In the genomic region with DNA sequence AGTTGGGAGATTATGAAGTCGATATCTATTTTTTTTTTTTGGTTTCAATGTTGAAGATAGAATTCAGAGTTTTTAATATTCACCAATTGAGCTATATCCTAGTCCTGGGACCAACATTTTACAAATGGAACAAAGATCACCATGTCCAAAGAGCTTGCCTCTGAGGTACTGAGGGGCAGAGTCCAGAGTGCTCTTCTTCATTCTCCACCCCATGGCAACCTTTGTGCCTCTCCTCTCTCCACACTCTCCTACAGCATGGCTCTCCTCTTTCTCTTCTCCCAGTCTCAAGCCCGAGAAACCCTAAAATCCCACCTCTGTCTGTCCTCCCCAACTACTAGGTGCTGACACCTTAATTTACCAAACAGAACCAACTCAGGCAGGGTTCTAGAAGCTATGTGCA, we compare ENCODE assay signal across 31 mouse cellular contexts. TPM values are rescaled to one million over a fixed set of nuclear protein-coding genes. Genes with fewer than 3 reads are reported as not detected.
A peak's percentile ranks its signal among the peaks of the same experiment; 100 is the strongest.
DNase-seq lines count a peak whose midpoint lies in the region; ATAC-seq lines count a peak whose summit lies in the region.
"Had no signal": no experiment of that assay in that cellular context is flagged by ENCODE, and none has a peak within 500 bp of the region (broad histone marks: within the 10 kb centered on the region; RNA-seq: fewer than 3 reads in every experiment).

No protein-coding gene starts in this region.

- no peak overlapping the region for H3K4me2 ChIP-seq in liver, embryonic 13.5 days
- H3K4me2 ChIP-seq: heart, embryonic 12.5 days; hindbrain, embryonic 14.5 days; lung, embryonic 15.5 days; midbrain, embryonic 11.5 days had no signal

- H3K9ac ChIP-seq in liver, embryonic 13.5 days, result no peak overlapping the region
- H3K9ac ChIP-seq: heart, embryonic 12.5 days; hindbrain, embryonic 14.5 days; liver, embryonic 14.5 days; lung, embryonic 15.5 days had no signal

- H3K36me3 ChIP-seq in liver, embryonic 13.5 days, result no peaks in the 10 kb centered on the region
- H3K36me3 ChIP-seq: heart, embryonic 12.5 days; lung, embryonic 15.5 days had no signal

- no peaks in the 10 kb centered on the region for H3K9me3 ChIP-seq in liver, embryonic 13.5 days (replicated peaks)
- H3K9me3 ChIP-seq: heart, embryonic 12.5 days; lung, embryonic 15.5 days had no signal

- 0 out of 2 replicates have a peak, but pooled peaks cover 3% of the 10 kb centered on the region for H3K4me1 ChIP-seq in liver, embryonic 13.5 days (replicated peaks)

- no peaks in the 10 kb centered on the region for H3K27me3 ChIP-seq in liver, embryonic 13.5 days
- H3K27me3 ChIP-seq: heart, embryonic 12.5 days; lung, embryonic 15.5 days had no signal

- 45% methylated on average over 2 of the region's 2 CpGs for WGBS in liver, embryonic 13.5 days (ENCODE audit: insufficient replicate concordance)

- peak; percentile 48 for DNase-seq in kidney, adult 11 months
- no peak for DNase-seq in kidney, postnatal 4 days
- no peak for DNase-seq in liver, embryonic 13.5 days
- no peak for DNase-seq in liver
- DNase-seq in kidney, postnatal 14 days, result peak; percentile 23
- no peak for DNase-seq in frontal cortex, postnatal 25 days (ENCODE audit: low spot score in 2 of 2)
- DNase-seq in gastrocnemius, postnatal 10 days, result no peak
- DNase-seq in gastrocnemius, postnatal 4 days (ENCODE audit: low spot score in 2 of 2), result no peak
- DNase-seq: adrenal gland, adult 8-10 months; cerebellum, postnatal 36 days; gastrocnemius, postnatal 36 days; heart, adult 2 months; right cerebral cortex, postnatal 25 days; spleen, adult 18-20 months; thymus, adult 18-20 months; thymus, postnatal 25 days had no signal

- H3K4me3 ChIP-seq in liver, embryonic 13.5 days (replicated peaks), result no peak overlapping the region
- H3K4me3 ChIP-seq: heart, adult 2 months; heart, embryonic 12.5 days; lung, embryonic 15.5 days had no signal

- no peak overlapping the region for H3K27ac ChIP-seq in liver, embryonic 13.5 days
- H3K27ac ChIP-seq: heart, adult 2 months; hindbrain, embryonic 14.5 days; liver, embryonic 14.5 days; lung, embryonic 15.5 days; stomach, postnatal 0 days had no signal

- 0 out of 2 replicates have a peak, but pooled peaks have one; percentile 18 for ATAC-seq in liver, embryonic 13.5 days (ENCODE audit: low read depth)
- ATAC-seq: activated CD4-positive, CD25-positive, alpha-beta regulatory T cell, adult 4 months had no signal

RNA-seq across cellular contexts. Expression of a gene that starts 18.0 kb away (rescaled TPM):
- polyA plus RNA-seq in liver, embryonic 13.5 days (2015; fragmentation: Nextera tagmentation; extraction: Ambion mirVana), result not detected in 2 replicates
- not detected for total RNA-seq in gastrocnemius, postnatal 10 days (2021)
- not detected for total RNA-seq in gastrocnemius, postnatal 4 days (2021)
- total RNA-seq: CH12.LX; gastrocnemius, adult 18-20 months; gastrocnemius, postnatal 36 days; heart, adult 2 months; heart, postnatal 4 days; neutrophil, adult 5-6 weeks had no signal
- polyA plus RNA-seq: activated CD4-positive, CD25-positive, alpha-beta regulatory T cell, adult 4 months; C2C12; heart, adult 2 months; heart, postnatal 0 days; lung, embryonic 15.5 days; neural tube, embryonic 11.5 days; stomach, postnatal 0 days had no signal

RNA-seq across cellular contexts. Expression of a gene that starts 18.3 kb away (rescaled TPM):
- polyA plus RNA-seq in liver, embryonic 13.5 days (2015; fragmentation: Nextera tagmentation; extraction: Ambion mirVana), result 0.10 and 0.15 TPM in 2 replicates
- total RNA-seq in gastrocnemius, postnatal 10 days (2021), result under 1 TPM; 0.43 to 0.63 TPM
- total RNA-seq in gastrocnemius, postnatal 4 days (2021), result under 1 TPM; 0.20 to 0.36 TPM
- total RNA-seq: CH12.LX; gastrocnemius, adult 18-20 months; gastrocnemius, postnatal 36 days; heart, adult 2 months; megakaryocyte, adult 5-6 weeks; neutrophil, adult 5-6 weeks had no signal

Comparison
In these comparisons a context has a peak if more than half of its experiments do, and no peak if none do; other contexts are left out.
1. DNase-seq: peak in kidney, adult 11 months (single experiment) and kidney, postnatal 14 days (single experiment); none in kidney, postnatal 4 days (0 of 2), liver, embryonic 13.5 days (single experiment), liver (single experiment), frontal cortex, postnatal 25 days (0 of 2), gastrocnemius, postnatal 10 days (single experiment) and gastrocnemius, postnatal 4 days (0 of 2).